Mouse (Mus musculus): Measurements from ENCODE around the gene Gm39653.

DNA sequence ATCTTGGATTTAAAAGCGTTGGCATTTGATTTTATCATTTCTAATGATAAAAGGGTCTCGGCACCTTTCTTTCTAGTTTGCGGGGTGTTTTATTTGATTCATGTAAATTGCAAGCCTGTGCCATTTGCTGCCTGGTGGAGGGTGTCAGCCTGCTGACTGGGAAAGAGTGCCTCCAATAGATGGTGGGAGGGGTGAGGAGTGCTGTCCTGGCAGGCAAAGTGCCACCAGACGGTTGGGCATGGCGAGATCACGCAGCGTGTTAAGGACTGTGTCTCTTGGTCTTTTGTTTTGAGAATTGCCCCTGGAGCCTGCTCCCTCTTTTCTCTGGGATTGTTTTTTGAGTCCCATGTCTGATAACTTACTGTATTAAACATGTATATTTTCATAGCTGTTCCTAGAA lies 43.5 kb upstream of the Gm39653 start:
- TF ChIP-seq CTCF (IDR thresholded peaks at IDR 0.05; ENCODE audit: extremely low read depth, insufficient read depth, low read length), result no peak
- no peak for TF ChIP-seq POLR2A (IDR thresholded peaks at IDR 0.05; ENCODE audit: extremely low read depth, insufficient read depth, low read length)

All from cortical plate, adult 2 months (tissue).